8 mouse cellular contexts compared by ENCODE assay signal in the genomic region with DNA sequence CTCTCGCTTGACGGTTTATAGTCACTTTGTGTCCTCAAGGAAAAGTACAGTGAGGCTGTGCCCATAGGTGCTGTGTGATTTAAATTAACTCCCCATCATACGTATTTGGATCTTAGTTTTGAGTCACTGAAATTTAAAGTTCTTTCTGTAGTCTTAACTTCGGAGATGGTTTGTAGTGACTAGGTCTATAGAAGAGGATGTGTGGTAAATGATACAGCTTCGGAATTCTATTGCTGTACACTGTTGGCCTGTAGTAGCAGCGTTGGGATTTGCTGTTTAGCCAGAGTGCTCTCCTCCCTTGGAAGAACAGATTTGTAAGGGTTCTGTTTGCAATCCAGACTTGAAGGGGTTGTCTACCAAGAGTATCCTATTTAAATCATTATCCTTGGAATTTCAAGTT. TPM values are rescaled to one million over a fixed set of nuclear protein-coding genes. Genes with fewer than 3 reads are reported as not detected.
DNase-seq lines count a peak whose midpoint lies in the region; ATAC-seq lines count a peak whose summit lies in the region.

No protein-coding gene starts in this region.

- H3K27ac ChIP-seq in lung, embryonic 16.5 days (ENCODE audit: low read length): peak overlapping the region; percentile 99
- H3K27ac ChIP-seq in embryonic facial prominence, embryonic 15.5 days (replicated peaks): peak overlapping the region; percentile 99
- peak overlapping the region; percentile 98 for H3K27ac ChIP-seq in limb, embryonic 11.5 days (replicated peaks; ENCODE audit: low read depth, low read length)

- peak overlapping the region; percentile 97 for H3K9ac ChIP-seq in lung, embryonic 16.5 days (ENCODE audit: low read length)
- H3K9ac ChIP-seq in embryonic facial prominence, embryonic 15.5 days: peak overlapping the region; percentile 94
- H3K9ac ChIP-seq in limb, embryonic 11.5 days (ENCODE audit: low read length): peak overlapping the region; percentile 98

- 5% methylated on average over 6 of the region's 6 CpGs for WGBS in lung, embryonic 16.5 days
- WGBS in embryonic facial prominence, embryonic 15.5 days: 3% methylated on average over 6 of the region's 6 CpGs
- 10% methylated on average over 6 of the region's 6 CpGs for WGBS in limb, embryonic 11.5 days

- no peaks in the 10 kb centered on the region for H3K36me3 ChIP-seq in lung, embryonic 16.5 days (ENCODE audit: control insufficient read depth, insufficient read depth, low read length)
- peaks cover 13% of the 10 kb centered on the region for H3K36me3 ChIP-seq in embryonic facial prominence, embryonic 15.5 days
- no peaks in the 10 kb centered on the region; the same call in 1 of the 2 replicates for H3K36me3 ChIP-seq in limb, embryonic 11.5 days (ENCODE audit: control insufficient read depth, insufficient read depth, low read length)

- no peaks in the 10 kb centered on the region for H3K9me3 ChIP-seq in lung, embryonic 16.5 days (ENCODE audit: control insufficient read depth, low read length)
- no peaks in the 10 kb centered on the region for H3K9me3 ChIP-seq in embryonic facial prominence, embryonic 15.5 days (replicated peaks)
- no peaks in the 10 kb centered on the region for H3K9me3 ChIP-seq in limb, embryonic 11.5 days (ENCODE audit: control insufficient read depth, low read length)

- H3K4me1 ChIP-seq in lung, embryonic 16.5 days (replicated peaks; ENCODE audit: control insufficient read depth, insufficient read depth, low read length): peaks cover 10% of the 10 kb centered on the region; the same call in 1 of the 2 replicates
- H3K4me1 ChIP-seq in embryonic facial prominence, embryonic 15.5 days: peaks cover 9% of the 10 kb centered on the region; the same call in 1 of the 2 replicates
- peaks cover 5% of the 10 kb centered on the region; the same call in 1 of the 2 replicates for H3K4me1 ChIP-seq in limb, embryonic 11.5 days (ENCODE audit: control insufficient read depth, insufficient read depth, low read length)

- H3K4me2 ChIP-seq in lung, embryonic 16.5 days (ENCODE audit: low read depth, low read length): peak overlapping the region; percentile 69
- H3K4me2 ChIP-seq in embryonic facial prominence, embryonic 15.5 days (replicated peaks): peak overlapping the region; percentile 55
- H3K4me2 ChIP-seq in limb, embryonic 11.5 days (ENCODE audit: low read depth, severe bottlenecking): peak overlapping the region; percentile 42

- peak; percentile 30; the same call in 1 of the 2 replicates for ATAC-seq in lung, embryonic 16.5 days (ENCODE audit: low read depth)
- ATAC-seq in embryonic facial prominence, embryonic 15.5 days (ENCODE audit: insufficient number of reproducible peaks, low FRiP score, low TSS enrichment, low read depth): no peak
- no peak; the same call in 1 of the 2 replicates for ATAC-seq in limb, embryonic 11.5 days (ENCODE audit: insufficient number of reproducible peaks, low FRiP score, low TSS enrichment, low read depth)
- ATAC-seq in neutrophil, adult 5-6 weeks (ENCODE audit: extremely low read depth, insufficient number of reproducible peaks, low FRiP score, poor library complexity, severe bottlenecking): 0 out of 2 replicates have a peak, but pooled peaks have one; percentile 2

- H3K27me3 ChIP-seq in lung, embryonic 16.5 days (ENCODE audit: control insufficient read depth, insufficient read depth, low read depth, low read length): no peaks in the 10 kb centered on the region
- no peaks in the 10 kb centered on the region for H3K27me3 ChIP-seq in embryonic facial prominence, embryonic 15.5 days
- no peaks in the 10 kb centered on the region for H3K27me3 ChIP-seq in limb, embryonic 11.5 days (ENCODE audit: control insufficient read depth, insufficient read depth, low read length)

- no peak for DNase-seq in lung, postnatal 10 days
- no peak for DNase-seq in limb, embryonic 11.5 days (ENCODE audit: low spot score)
- no peak for DNase-seq in thymus, adult 18-20 months
- DNase-seq in cerebellum, adult 11-12 months: no peak
- no peak for DNase-seq in urinary bladder, postnatal 14 days (ENCODE audit: low spot score)

- H3K4me3 ChIP-seq in lung, embryonic 16.5 days (ENCODE audit: low read length): peak overlapping the region; percentile 69
- peak overlapping the region; percentile 72 for H3K4me3 ChIP-seq in embryonic facial prominence, embryonic 15.5 days (replicated peaks)
- peak overlapping the region; percentile 74 for H3K4me3 ChIP-seq in limb, embryonic 11.5 days (ENCODE audit: low read depth, low read length)

RNA-seq across cellular contexts. Expression of a gene that starts 1.0 kb away (rescaled TPM):
- polyA plus RNA-seq in lung, embryonic 16.5 days (2015; fragmentation: Nextera tagmentation; extraction: Ambion mirVana): 33.2 and 42.9 TPM in 2 replicates
- 43.3 and 47.0 TPM in 2 replicates for polyA plus RNA-seq in embryonic facial prominence, embryonic 15.5 days (2015; fragmentation: Nextera tagmentation; extraction: Ambion mirVana)
- 67.5 and 70.0 TPM in 2 replicates for polyA plus RNA-seq in limb, embryonic 11.5 days (2014; fragmentation: Nextera tagmentation; extraction: Ambion mirVana)
- 5.5 and 7.7 TPM in 2 replicates for total RNA-seq in neutrophil, adult 5-6 weeks (2017)

RNA-seq across cellular contexts. Expression of a gene that starts 28.2 kb away (rescaled TPM):
- polyA plus RNA-seq in lung, embryonic 16.5 days (2015; fragmentation: Nextera tagmentation; extraction: Ambion mirVana): not detected in 2 replicates
- polyA plus RNA-seq in embryonic facial prominence, embryonic 15.5 days (2015; fragmentation: Nextera tagmentation; extraction: Ambion mirVana): not detected in 2 replicates
- not detected in 2 replicates for polyA plus RNA-seq in limb, embryonic 11.5 days (2014; fragmentation: Nextera tagmentation; extraction: Ambion mirVana)
- 76.6 and 85.8 TPM in 2 replicates for total RNA-seq in neutrophil, adult 5-6 weeks (2017)

RNA-seq across cellular contexts. Expression of a gene that starts 40.9 kb away (rescaled TPM):
- polyA plus RNA-seq in lung, embryonic 16.5 days (2015; fragmentation: Nextera tagmentation; extraction: Ambion mirVana): 0.41 and 1.0 TPM in 2 replicates
- 1.3 TPM in 2 replicates for polyA plus RNA-seq in embryonic facial prominence, embryonic 15.5 days (2015; fragmentation: Nextera tagmentation; extraction: Ambion mirVana)
- polyA plus RNA-seq in limb, embryonic 11.5 days (2014; fragmentation: Nextera tagmentation; extraction: Ambion mirVana): 0.32 and 0.41 TPM in 2 replicates
- not detected in 2 replicates for total RNA-seq in neutrophil, adult 5-6 weeks (2017)

Comparison
In these comparisons a context has a peak if more than half of its experiments do, and no peak if none do; other contexts are left out.
1. ATAC-seq: peak in lung, embryonic 16.5 days (single experiment) and neutrophil, adult 5-6 weeks (single experiment); none in embryonic facial prominence, embryonic 15.5 days (single experiment) and limb, embryonic 11.5 days (single experiment).
2. Peak in every context shown above with its lines, with median percentiles within 50 percentile points of each other: H3K27ac ChIP-seq, H3K4me2 ChIP-seq, H3K4me3 ChIP-seq and H3K9ac ChIP-seq.